Mouse (Mus musculus) myocyte (in vitro differentiated cells): ENCODE results near the gene Dlgap5. TPM values are rescaled to one million over a fixed set of nuclear protein-coding genes. Genes with fewer than 3 reads are reported as not detected.

Experiments
- H3K27me3 ChIP-seq: one replicate; pipeline ENCODE4 v1.6.1; 2011; ENCODE audit not compliant: control insufficient read depth, insufficient read depth, insufficient read length
- H3K36me3 ChIP-seq: one replicate; pipeline ENCODE4 v1.6.1; 2011; ENCODE audit not compliant: control insufficient read depth, insufficient read depth
- H3K4me2 ChIP-seq: one replicate; pipeline ENCODE4 v1.6.1; 2011; ENCODE audit warnings: low read depth, control low read depth
- H3K4me3 ChIP-seq: one replicate; pipeline ENCODE4 v1.5.1; 2011; ENCODE audit warnings: mild to moderate bottlenecking, control low read depth, moderate library complexity
- H3K79me2 ChIP-seq: one replicate; pipeline ENCODE4 v1.6.1; 2011; ENCODE audit not compliant: control insufficient read depth, insufficient read depth
- H3ac ChIP-seq: one replicate; pipeline ENCODE4 v1.6.1; 2011; ENCODE audit not compliant: control insufficient read depth, insufficient read length
- CEBPB ChIP-seq: IDR thresholded peaks from 2 replicates; pipeline ENCODE4 v1.6.1; 2011; ENCODE audit warnings: mild to moderate bottlenecking, moderate library complexity; ENCODE audit not compliant: poor library complexity, insufficient read depth, severe bottlenecking
- E2F4 ChIP-seq: IDR thresholded peaks from one replicate; pipeline ENCODE4 v1.6.1; 2011; ENCODE audit warnings: mild to moderate bottlenecking, control low read depth, moderate library complexity; ENCODE audit not compliant: insufficient read depth
- MAX ChIP-seq: IDR thresholded peaks from one replicate; pipeline ENCODE4 v1.6.1; 2011; ENCODE audit warnings: low read depth, mild to moderate bottlenecking, control low read depth
- MYOD1 ChIP-seq, 3 experiments: IDR thresholded peaks; one replicate each; pipeline ENCODE4 v1.6.1; 2011; ENCODE audit warnings: control low read depth in 2 of 3, low read depth in 2 of 3, mild to moderate bottlenecking in 2 of 3, moderate library complexity in 1 of 3; ENCODE audit not compliant: insufficient read length in 2 of 3, control insufficient read depth in 1 of 3
- MYOG ChIP-seq, 3 experiments: IDR thresholded peaks; one replicate each; pipeline ENCODE4 v1.6.1; 2011; ENCODE audit warnings: control low read depth in 2 of 3, low read depth in 2 of 3, mild to moderate bottlenecking in 2 of 3; ENCODE audit not compliant: insufficient read length in 2 of 3, control insufficient read depth in 1 of 3, insufficient read depth in 1 of 3
- POLR2A ChIP-seq: IDR thresholded peaks from one replicate; pipeline ENCODE4 v1.6.1; 2011; ENCODE audit warnings: low read depth, mild to moderate bottlenecking, control low read depth, moderate library complexity; ENCODE audit not compliant: insufficient read length
- POLR2AphosphoS2 ChIP-seq: IDR thresholded peaks from one replicate; pipeline ENCODE4 v1.6.1; 2011; ENCODE audit warnings: low read depth, control low read depth; ENCODE audit not compliant: insufficient read length
- REST ChIP-seq: IDR thresholded peaks from one replicate; pipeline ENCODE4 v1.6.1; 2011; ENCODE audit warnings: mild to moderate bottlenecking, control low read depth, moderate library complexity; ENCODE audit not compliant: insufficient read depth, insufficient read length
- SRF ChIP-seq: IDR thresholded peaks from one replicate; pipeline ENCODE4 v1.6.1; 2011; ENCODE audit warnings: low read depth; ENCODE audit not compliant: control insufficient read depth, insufficient read length
- TCF12 ChIP-seq: IDR thresholded peaks from one replicate; pipeline ENCODE4 v1.6.1; 2011; ENCODE audit warnings: mild to moderate bottlenecking, control low read depth; ENCODE audit not compliant: poor library complexity, insufficient read depth, severe bottlenecking
- TCF3 ChIP-seq: IDR thresholded peaks from one replicate; pipeline ENCODE4 v1.6.1; 2011; ENCODE audit warnings: low read depth, control low read depth; ENCODE audit not compliant: insufficient read length
- USF1 ChIP-seq: IDR thresholded peaks from one replicate; pipeline ENCODE4 v1.6.1; 2011; ENCODE audit warnings: low read depth, mild to moderate bottlenecking, control low read depth, moderate library complexity
- polyA plus RNA-seq: library from polyadenylated mRNA; unstranded; fragments of >200 nt; fragmentation: generic; extraction: Trizol; gene quantifications from one replicate; pipeline ENCODE4 v1.2.1, GENCODE M21; 2012; ENCODE audit warnings: missing spikeins

Dlgap5 gene
- polyA plus RNA-seq, 1 experiment = 16.3 TPM

DNA sequence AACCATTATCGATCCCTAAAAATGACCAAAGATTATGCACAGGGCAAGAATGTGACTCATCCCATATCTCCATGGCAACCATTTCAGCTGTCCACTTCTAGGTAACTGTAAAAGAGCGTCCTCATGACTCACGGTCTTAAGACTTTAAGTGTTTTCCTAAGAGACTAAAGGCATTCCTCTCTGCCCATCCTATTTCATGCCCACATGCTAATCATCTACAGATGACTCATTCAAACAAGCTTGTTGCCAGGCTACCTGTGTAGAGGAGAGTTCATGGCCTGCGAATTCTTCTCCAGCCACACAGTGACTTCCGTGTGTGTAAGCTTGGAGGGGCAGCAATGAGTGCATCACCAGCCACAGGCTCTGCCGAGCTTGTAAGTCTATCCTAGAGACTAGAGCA is 46.5 kb downstream of the Dlgap5 start:
- H3K4me2 ChIP-seq = peak overlapping the region; percentile 67
- H3K27me3 ChIP-seq = no peaks in the 10 kb centered on the region
- H3K79me2 ChIP-seq = peaks cover 28% of the 10 kb centered on the region
- no peak overlapping the region for H3ac ChIP-seq
- no peak overlapping the region for H3K4me3 ChIP-seq
- peak in 1 of 3 experiments; percentile 46 for TF ChIP-seq MYOD1 (IDR thresholded peaks at IDR 0.05; ENCODE audit: control insufficient read depth in 1 of 3, insufficient read length in 2 of 3, low read depth in 2 of 3)
- no peak for TF ChIP-seq TCF12
- TF ChIP-seq MYOG (IDR thresholded peaks at IDR 0.05; ENCODE audit: control insufficient read depth in 1 of 3, insufficient read depth in 1 of 3, insufficient read length in 2 of 3, low read depth in 2 of 3) = peak in 1 of 3 experiments; percentile 25
- no peaks in the 10 kb centered on the region for H3K36me3 ChIP-seq

DNA sequence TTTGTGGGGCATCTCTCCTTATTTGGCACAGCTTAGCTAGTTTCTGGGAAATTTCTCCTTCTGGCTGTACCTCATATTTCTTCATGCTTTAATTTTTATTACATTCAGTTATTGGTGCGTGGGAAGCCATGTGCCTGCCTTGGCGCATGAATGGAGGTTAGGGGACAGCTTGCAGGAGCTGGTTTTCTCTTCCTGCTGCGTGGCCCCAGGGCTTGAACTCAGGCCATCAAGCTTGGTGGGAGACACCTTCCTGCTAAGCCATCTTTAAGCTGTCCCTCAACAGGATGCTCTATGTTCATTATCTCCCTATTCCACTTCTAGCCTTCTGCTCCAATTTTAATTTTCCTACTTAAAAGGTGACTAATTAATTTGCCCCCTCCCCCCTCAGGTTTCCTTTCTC is 47.4 kb downstream of the Dlgap5 start:
- no peaks in the 10 kb centered on the region for H3K27me3 ChIP-seq
- no peak for TF ChIP-seq REST
- TF ChIP-seq MYOD1 (IDR thresholded peaks at IDR 0.05; ENCODE audit: control insufficient read depth in 1 of 3, insufficient read length in 2 of 3, low read depth in 2 of 3) = no peak
- no peak for TF ChIP-seq E2F4
- TF ChIP-seq POLR2AphosphoS2 = no peak
- no peak for TF ChIP-seq MAX
- TF ChIP-seq USF1 = no peak
- no peak for TF ChIP-seq TCF3
- TF ChIP-seq TCF12 = no peak
- no peak for TF ChIP-seq CEBPB
- TF ChIP-seq POLR2A = no peak
- TF ChIP-seq SRF = no peak
- TF ChIP-seq MYOG (IDR thresholded peaks at IDR 0.05; ENCODE audit: control insufficient read depth in 1 of 3, insufficient read depth in 1 of 3, insufficient read length in 2 of 3, low read depth in 2 of 3) = no peak
- no peak overlapping the region for H3ac ChIP-seq
- H3K36me3 ChIP-seq = no peaks in the 10 kb centered on the region
- no peak overlapping the region for H3K4me2 ChIP-seq
- no peak overlapping the region for H3K4me3 ChIP-seq
- H3K79me2 ChIP-seq = peaks cover 19% of the 10 kb centered on the region

DNA sequence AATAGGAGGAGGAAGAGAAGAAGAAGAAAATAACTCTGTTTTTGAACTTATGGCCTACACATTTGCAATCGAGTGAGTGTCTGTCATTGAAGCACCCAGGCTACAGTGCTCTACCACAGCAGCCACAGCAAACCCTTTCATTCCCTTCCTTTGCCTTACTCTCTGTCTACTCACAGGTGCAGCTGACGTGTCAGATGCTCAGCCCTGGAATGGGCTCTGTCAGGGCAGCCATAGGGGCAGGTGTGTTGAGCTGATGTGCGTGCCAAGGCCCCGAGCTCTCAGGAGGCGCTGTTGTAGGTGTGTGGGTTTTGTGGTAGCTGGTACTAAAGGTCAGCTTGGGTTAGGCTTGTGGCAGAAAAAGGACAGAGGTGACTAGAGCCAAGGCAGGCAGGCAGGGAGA is 48.5 kb downstream of the Dlgap5 start:
- H3K36me3 ChIP-seq = no peaks in the 10 kb centered on the region
- H3K4me2 ChIP-seq = no peak overlapping the region
- H3K79me2 ChIP-seq = peaks cover 9% of the 10 kb centered on the region
- H3ac ChIP-seq = no peak overlapping the region
- TF ChIP-seq SRF = no peak
- no peak for TF ChIP-seq POLR2AphosphoS2
- TF ChIP-seq MAX = no peak
- no peak for TF ChIP-seq TCF12
- TF ChIP-seq REST = no peak
- TF ChIP-seq POLR2A = no peak
- TF ChIP-seq MYOD1 (IDR thresholded peaks at IDR 0.05; ENCODE audit: control insufficient read depth in 1 of 3, insufficient read length in 2 of 3, low read depth in 2 of 3) = no peak
- TF ChIP-seq USF1 = no peak
- TF ChIP-seq E2F4 = no peak
- no peaks in the 10 kb centered on the region for H3K27me3 ChIP-seq
- H3K4me3 ChIP-seq = no peak overlapping the region

- H3K79me2 ChIP-seq = no peaks in the 10 kb centered on the region
- H3K4me2 ChIP-seq = peak within 1 kb of the TSS; percentile 55
- H3K4me3 ChIP-seq = no peak within 1 kb of the TSS
- no peak within 1 kb of the TSS for H3ac ChIP-seq
- no peaks in the 10 kb centered on the region for H3K36me3 ChIP-seq
- no peak for TF ChIP-seq MYOG (IDR thresholded peaks at IDR 0.05; ENCODE audit: control insufficient read depth in 1 of 3, insufficient read depth in 1 of 3, insufficient read length in 2 of 3, low read depth in 2 of 3)
- TF ChIP-seq TCF12 = no peak
- TF ChIP-seq SRF = no peak
- no peak for TF ChIP-seq MYOD1 (IDR thresholded peaks at IDR 0.05; ENCODE audit: control insufficient read depth in 1 of 3, insufficient read length in 2 of 3, low read depth in 2 of 3)
- no peak for TF ChIP-seq E2F4
- TF ChIP-seq TCF3 = no peak
- no peak for TF ChIP-seq POLR2AphosphoS2
- TF ChIP-seq CEBPB = no peak
- no peak for TF ChIP-seq POLR2A
- TF ChIP-seq USF1 = no peak
- TF ChIP-seq REST = no peak
- TF ChIP-seq MAX = no peak
- no peaks in the 10 kb centered on the region for H3K27me3 ChIP-seq
Observed at GRCm38 (mm10) chr14:47367461-47367860, 50.7 kb downstream of the Dlgap5 start, which contains the start of gene Lgals3. Lgals3 (plus strand) TSS chr14:47367751.

GRCm38 (mm10) chr14:47366881-47367321 is 51.3 kb downstream of the Dlgap5 start:
- Histone ChIP-seq H3K27me3 (no peaks in the 10 kb centered on the region), H3K36me3 (no peaks in the 10 kb centered on the region), H3K4me2 (peak overlapping the region; percentile 32), H3ac (no peak overlapping the region), H3K79me2 (no peaks in the 10 kb centered on the region), H3K4me3 (no peak overlapping the region)
- no peak for TF ChIP-seq USF1
- TF ChIP-seq REST = no peak
- no peak for TF ChIP-seq POLR2A
- TF ChIP-seq E2F4 = no peak
- no peak for TF ChIP-seq MAX
- TF ChIP-seq MYOG (IDR thresholded peaks at IDR 0.05; ENCODE audit: control insufficient read depth in 1 of 3, insufficient read depth in 1 of 3, insufficient read length in 2 of 3, low read depth in 2 of 3) = peak; percentile 29 to 89 (median 82)
- peak; percentile 61 for TF ChIP-seq TCF12
- TF ChIP-seq MYOD1 (IDR thresholded peaks at IDR 0.05; ENCODE audit: control insufficient read depth in 1 of 3, insufficient read length in 2 of 3, low read depth in 2 of 3) = peak in 2 of 3 experiments; percentile 84 to 87
- TF ChIP-seq TCF3 = peak; percentile 77
- TF ChIP-seq SRF = no peak
- no peak for TF ChIP-seq CEBPB
- no peak for TF ChIP-seq POLR2AphosphoS2
